Mouse (Mus musculus) kidney, postnatal 0 days (tissue): Measurements from ENCODE around the gene Xylt1. TPM values are rescaled to one million over a fixed set of nuclear protein-coding genes. Genes with fewer than 3 reads are reported as not detected.

Experiments used
- ATAC-seq: fragments of 200-750 bp; cut with Nextera tagmentation; replicated peaks from 2 replicates; pipeline ENCODE4 v1.8.0; 2017; ENCODE audit warnings: low read depth, moderate number of reproducible peaks, moderate TSS enrichment, moderate library complexity; ENCODE audit not compliant: low FRiP score
- DNase-seq: peaks from one replicate; pipeline ENCODE4 v3.0.0-alpha.2; 2016; ENCODE audit warnings: low spot score
- H3K27ac ChIP-seq: fragments of 300-500 bp; sonication (generic); 2 replicates; pipeline ENCODE4 v1.5.1; 2014; ENCODE audit warnings: mild to moderate bottlenecking
- H3K27me3 ChIP-seq: fragments of 300-500 bp; sonication (generic); 2 replicates; pipeline ENCODE4 v1.6.1; 2014; ENCODE audit warnings: low read length, mixed read lengths; ENCODE audit not compliant: insufficient read depth
- H3K36me3 ChIP-seq: fragments of 300-500 bp; sonication (generic); 2 replicates; pipeline ENCODE4 v1.6.1; 2014; ENCODE audit warnings: low read length, mixed read lengths; ENCODE audit not compliant: insufficient read depth
- H3K4me1 ChIP-seq: fragments of 300-500 bp; sonication (generic); replicated peaks from 2 replicates; pipeline ENCODE4 v1.6.1; 2014; ENCODE audit warnings: antibody characterized with exemption, low read length, mixed read lengths; ENCODE audit not compliant: insufficient read depth
- H3K4me2 ChIP-seq: fragments of 300-500 bp; sonication (generic); 2 replicates; pipeline ENCODE4 v1.6.1; 2014; ENCODE audit warnings: mild to moderate bottlenecking, low read length, moderate library complexity, mixed read lengths
- H3K4me3 ChIP-seq: fragments of 300-500 bp; sonication (generic); replicated peaks from 2 replicates; pipeline ENCODE4 v1.5.1; 2014; ENCODE audit warnings: low read depth, low read length
- H3K9ac ChIP-seq: fragments of 300-500 bp; sonication (generic); 2 replicates; pipeline ENCODE4 v1.6.1; 2014; ENCODE audit warnings: low read depth, low read length
- H3K9me3 ChIP-seq: fragments of 300-500 bp; sonication (generic); replicated peaks from 2 replicates; pipeline ENCODE4 v1.6.1; 2016; ENCODE audit warnings: low read length, inconsistent platforms, mixed read lengths
- CTCF ChIP-seq: IDR thresholded peaks from 2 replicates; pipeline ENCODE4 v1.5.1; 2016; ENCODE audit warnings: antibody characterized with exemption, low read depth, mild to moderate bottlenecking, moderate library complexity
- WGBS: fragments of 180-500 bp; shearing (Covaris S2); extraction: QIAGEN DNeasy Blood & Tissue Kit; methylation state at CpG from one replicate; pipeline ENCODE4 v1.1.7; 2014; 5-methylcytosine and 5-hydroxymethylcytosine counted together
- polyA plus RNA-seq: library from polyadenylated mRNA; unstranded; fragments of >200 nt; fragmentation: Nextera tagmentation; extraction: Ambion mirVana; gene quantifications from 2 replicates; pipeline ENCODE4 v1.2.1, GENCODE M21; 2015

Gene Xylt1
- polyA plus RNA-seq, 1 experiment from 2014 or later, result 1.7 TPM

DNA sequence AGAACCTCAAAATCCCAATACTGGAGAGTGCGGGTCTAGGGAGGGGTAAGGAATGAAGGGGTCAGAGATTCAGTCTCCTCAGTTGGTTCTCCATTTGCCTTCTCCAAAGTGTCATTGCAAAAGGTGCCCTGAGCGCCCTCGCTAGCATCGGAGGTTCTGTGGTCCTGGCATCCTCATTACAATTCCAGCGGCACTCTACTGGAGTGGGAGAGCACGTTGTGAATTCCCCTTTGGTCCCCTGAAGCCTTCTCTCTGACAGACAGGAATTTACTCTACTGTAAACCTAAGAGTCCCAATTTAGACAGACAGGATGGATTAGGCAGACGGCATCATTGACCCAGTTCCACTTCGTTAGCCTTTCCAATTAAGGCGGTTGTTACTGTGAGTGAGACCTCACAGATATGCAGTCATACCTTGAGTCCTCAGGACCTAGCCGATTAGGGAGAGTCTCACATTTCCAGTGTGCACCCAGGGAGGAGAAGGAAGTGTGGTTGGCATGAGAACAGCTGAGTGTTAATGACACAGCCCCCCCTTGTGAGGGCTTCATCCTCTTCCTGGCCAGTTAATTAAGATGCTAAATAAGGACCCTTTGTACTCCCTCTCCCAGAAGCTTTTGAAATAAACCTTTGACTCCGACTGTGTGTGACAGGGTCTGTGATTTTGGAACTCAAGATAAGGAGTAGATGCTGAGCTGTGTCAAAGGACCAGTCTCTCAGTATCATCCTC, 91.4 kb downstream of the Xylt1 start:
- peak; percentile 68 for ATAC-seq
- 33% methylated on average over 11 of the region's 11 CpGs for WGBS
- H3K9me3 ChIP-seq, result no peaks in the 10 kb centered on the region

DNA sequence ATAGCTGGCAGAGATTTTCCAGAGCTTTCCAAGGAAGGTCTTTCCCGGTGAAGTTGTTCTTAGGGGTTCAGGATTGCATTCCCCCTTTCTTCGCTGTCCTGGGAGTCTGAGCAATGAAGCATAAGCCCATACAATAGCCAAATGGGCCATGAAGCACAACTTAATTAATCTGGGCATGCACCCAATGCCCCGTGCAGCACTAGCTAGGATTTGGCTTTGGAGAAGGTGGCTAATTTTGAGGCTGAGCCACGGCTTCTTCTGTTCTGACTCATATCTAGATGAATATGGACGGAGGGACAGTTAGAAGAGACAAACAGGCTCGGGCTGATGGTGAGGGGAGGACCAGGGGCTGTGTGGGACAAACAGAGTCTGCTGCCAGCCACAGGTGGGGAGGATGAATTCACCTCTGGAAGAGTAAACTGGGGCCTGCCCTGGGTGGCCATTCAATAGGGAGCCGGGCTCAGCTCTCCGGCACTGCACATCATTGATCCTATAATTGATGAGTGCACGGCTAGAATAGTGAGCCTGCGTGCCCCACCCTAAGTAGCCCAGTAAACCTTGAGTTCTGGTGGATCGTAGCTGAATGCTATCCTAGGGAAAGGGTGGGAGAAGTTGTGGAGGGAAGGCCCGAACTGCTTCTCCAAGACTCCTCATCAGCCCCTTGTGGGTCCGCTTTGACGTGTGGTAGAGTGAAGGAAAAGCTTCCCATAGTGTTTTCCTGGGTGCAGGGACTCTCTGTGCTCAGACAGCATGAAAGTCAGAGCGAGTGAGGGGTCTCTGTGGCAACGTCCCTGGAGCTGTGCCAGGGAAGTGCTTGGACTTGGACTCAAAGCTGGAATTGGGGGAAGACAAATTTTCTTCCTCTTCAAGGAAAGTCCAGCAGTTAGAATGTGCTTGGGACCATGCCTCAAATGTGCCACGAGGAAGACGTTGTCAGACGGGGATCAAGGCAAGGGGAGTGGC, 92.3 kb downstream of the Xylt1 start:
- 42% methylated on average over 19 of the region's 19 CpGs for WGBS
- Histone ChIP-seq H3K9me3 (no peaks in the 10 kb centered on the region), H3K4me3 (no peak overlapping the region), H3K4me1 (peaks cover 28% of the 10 kb centered on the region), H3K27me3 (no peaks in the 10 kb centered on the region), H3K4me2 (no peak overlapping the region), H3K9ac (no peak overlapping the region), H3K36me3 (no peaks in the 10 kb centered on the region), H3K27ac (no peak overlapping the region)
- DNase-seq, result no peak
- ATAC-seq, result no peak
- no peak for TF ChIP-seq CTCF

More for the DNA sequence above, 91.4 kb downstream of the Xylt1 start:
- H3K27me3 ChIP-seq, result no peaks in the 10 kb centered on the region
- TF ChIP-seq CTCF, result 0 out of 2 replicates have a peak, but pooled peaks have one; percentile 7
- H3K27ac ChIP-seq, result no peak overlapping the region
- peak; percentile 80 for DNase-seq
- no peak overlapping the region for H3K4me3 ChIP-seq
- peaks cover 28% of the 10 kb centered on the region for H3K4me1 ChIP-seq
- no peaks in the 10 kb centered on the region for H3K36me3 ChIP-seq
- no peak overlapping the region for H3K4me2 ChIP-seq
- no peak overlapping the region for H3K9ac ChIP-seq

DNA sequence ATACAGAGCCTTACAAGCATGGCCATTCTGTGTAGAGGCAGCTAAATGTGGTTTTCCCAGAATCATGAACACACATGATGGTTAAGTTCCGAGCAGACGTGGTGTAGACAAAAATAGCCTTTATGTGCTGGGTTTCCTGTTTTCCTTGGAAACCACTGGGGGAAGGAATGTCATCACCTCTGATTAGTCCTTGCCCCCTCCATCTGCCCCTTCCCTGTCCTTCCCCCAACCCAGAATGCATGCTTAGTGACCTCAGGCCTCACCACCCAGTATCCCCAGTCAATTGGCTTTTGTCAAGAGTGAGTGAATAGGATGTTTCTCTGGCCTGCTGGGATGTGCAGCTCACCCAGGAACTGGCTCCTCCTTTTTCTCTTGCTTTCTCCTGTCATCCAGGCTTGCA, 93.5 kb downstream of the Xylt1 start:
- no peaks in the 10 kb centered on the region for H3K9me3 ChIP-seq
- no peak overlapping the region for H3K4me2 ChIP-seq
- H3K27ac ChIP-seq, result no peak overlapping the region
- no peak overlapping the region for H3K4me3 ChIP-seq
- H3K27me3 ChIP-seq, result no peaks in the 10 kb centered on the region
- peaks cover 28% of the 10 kb centered on the region for H3K4me1 ChIP-seq
- DNase-seq (peak; percentile 55), ATAC-seq (no peak)
- WGBS, result 32% methylated on average over 2 of the region's 2 CpGs
- H3K9ac ChIP-seq, result no peak overlapping the region
- TF ChIP-seq CTCF, result no peak
- no peaks in the 10 kb centered on the region for H3K36me3 ChIP-seq

DNA sequence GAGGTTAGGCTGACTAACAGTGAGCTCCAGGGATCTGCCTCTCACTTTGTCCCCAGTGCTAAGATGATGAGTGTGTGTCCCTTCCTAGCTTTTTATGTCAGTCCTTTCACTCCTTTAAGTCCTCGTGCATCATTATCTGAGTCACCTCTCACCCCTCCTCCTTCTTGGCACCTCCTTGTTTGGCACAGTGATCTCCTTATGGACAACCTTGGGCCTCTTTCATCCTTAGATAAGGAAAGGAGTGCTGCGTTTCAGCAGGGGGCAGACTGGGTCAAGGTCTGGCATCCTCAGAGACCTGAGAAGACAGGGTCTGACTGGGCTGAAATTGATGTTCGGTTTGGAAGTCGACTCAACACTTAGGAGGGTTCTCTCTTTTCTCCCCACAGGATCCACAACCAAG, 94.3 kb downstream of the Xylt1 start:
- no peak overlapping the region for H3K4me2 ChIP-seq
- no peak overlapping the region for H3K4me3 ChIP-seq
- ATAC-seq (no peak), DNase-seq (no peak)
- no peaks in the 10 kb centered on the region for H3K27me3 ChIP-seq
- 54% methylated on average over 4 of the region's 4 CpGs for WGBS
- 0 out of 2 replicates have a peak overlapping the region, but pooled peaks have one; percentile 13 for H3K27ac ChIP-seq
- peak; percentile 24; the same call in 1 of the 2 replicates for TF ChIP-seq CTCF
- H3K36me3 ChIP-seq, result no peaks in the 10 kb centered on the region
- peaks cover 28% of the 10 kb centered on the region for H3K4me1 ChIP-seq
- no peaks in the 10 kb centered on the region for H3K9me3 ChIP-seq
- H3K9ac ChIP-seq, result no peak overlapping the region

DNA sequence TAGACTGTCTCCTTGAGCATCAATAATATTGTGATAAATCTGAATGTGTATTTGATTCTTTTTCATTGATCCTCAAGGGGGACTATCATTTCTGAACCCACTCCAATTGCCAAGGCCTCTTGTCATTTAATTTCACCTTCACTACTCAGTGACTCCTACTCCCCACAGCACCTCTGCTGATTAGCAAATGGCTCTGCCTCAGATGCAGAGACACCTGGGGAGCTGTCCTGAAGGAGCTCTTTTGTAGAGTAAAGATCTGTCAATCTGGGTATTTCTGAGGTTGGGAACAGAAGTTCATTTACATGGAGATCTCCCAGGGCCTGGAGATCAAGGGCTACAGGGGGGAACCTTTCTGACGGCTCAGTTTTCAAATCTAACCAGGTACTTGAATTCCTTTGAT, 98.2 kb downstream of the Xylt1 start:
- H3K27ac ChIP-seq, result no peak overlapping the region
- no peak for DNase-seq
- WGBS, result 47% methylated on average over 1 of the region's 1 CpGs
- H3K9ac ChIP-seq, result no peak overlapping the region
- H3K4me2 ChIP-seq, result no peak overlapping the region
- no peak for ATAC-seq
- 0 out of 2 replicates have a peak, but pooled peaks cover 4% of the 10 kb centered on the region for H3K4me1 ChIP-seq
- no peaks in the 10 kb centered on the region for H3K9me3 ChIP-seq
- no peak overlapping the region for H3K4me3 ChIP-seq
- no peaks in the 10 kb centered on the region for H3K36me3 ChIP-seq
- H3K27me3 ChIP-seq, result no peaks in the 10 kb centered on the region
- no peak for TF ChIP-seq CTCF

DNA sequence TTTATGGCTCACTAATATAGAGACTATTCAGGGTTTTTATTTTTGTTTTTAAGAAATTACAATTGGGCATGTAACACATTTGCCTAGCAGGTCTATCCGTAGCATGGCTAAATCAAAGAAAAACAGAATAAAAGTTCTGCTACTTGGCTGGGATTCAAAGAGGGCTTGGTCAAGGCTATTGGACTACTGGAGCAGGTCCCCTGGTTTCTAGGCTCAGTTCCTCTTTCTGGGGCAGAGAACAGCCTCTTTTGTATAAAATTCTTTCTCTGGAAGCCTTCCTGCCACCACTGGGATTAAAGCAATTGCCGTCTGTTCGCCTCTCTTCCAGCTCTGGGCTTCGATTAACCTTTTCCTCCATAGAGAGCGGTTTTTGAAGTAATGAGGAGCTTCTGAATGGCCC, 100.1 kb downstream of the Xylt1 start:
- H3K9me3 ChIP-seq, result no peaks in the 10 kb centered on the region
- H3K4me1 ChIP-seq, result no peaks in the 10 kb centered on the region
- H3K4me3 ChIP-seq, result no peak overlapping the region
- H3K27me3 ChIP-seq, result no peaks in the 10 kb centered on the region
- no peak for TF ChIP-seq CTCF
- WGBS, result 88% methylated on average over 5 of the region's 5 CpGs
- no peak overlapping the region for H3K27ac ChIP-seq
- no peak for DNase-seq
- no peak overlapping the region for H3K9ac ChIP-seq
- ATAC-seq, result no peak
- no peaks in the 10 kb centered on the region for H3K36me3 ChIP-seq
- H3K4me2 ChIP-seq, result no peak overlapping the region
